Mouse (Mus musculus): Measurements from ENCODE around the gene Aebp2. TPM values are rescaled to one million over a fixed set of nuclear protein-coding genes. Genes with fewer than 3 reads are reported as not detected.

Aebp2 gene
- polyA plus RNA-seq, 1 experiment, result 96.3 TPM

GRCm38 (mm10) chr6:140680713-140681112, 58.2 kb downstream of the Aebp2 start:
- Histone ChIP-seq H3K4me3 (ENCODE audit: insufficient read depth, low read length) (no peak overlapping the region), H3K27ac (ENCODE audit: insufficient read depth, low read length) (no peak overlapping the region), H3K4me1 (ENCODE audit: control insufficient read depth, insufficient read depth, low read length) (peaks cover 7% of the 10 kb centered on the region; the same call in 1 of the 2 replicates)
- TF ChIP-seq CTCF (IDR thresholded peaks at IDR 0.05; ENCODE audit: borderline replicate concordance, insufficient read depth, low read length) (no peak), POLR2A (IDR thresholded peaks at IDR 0.05; ENCODE audit: low read depth, low read length) (no peak)

DNA sequence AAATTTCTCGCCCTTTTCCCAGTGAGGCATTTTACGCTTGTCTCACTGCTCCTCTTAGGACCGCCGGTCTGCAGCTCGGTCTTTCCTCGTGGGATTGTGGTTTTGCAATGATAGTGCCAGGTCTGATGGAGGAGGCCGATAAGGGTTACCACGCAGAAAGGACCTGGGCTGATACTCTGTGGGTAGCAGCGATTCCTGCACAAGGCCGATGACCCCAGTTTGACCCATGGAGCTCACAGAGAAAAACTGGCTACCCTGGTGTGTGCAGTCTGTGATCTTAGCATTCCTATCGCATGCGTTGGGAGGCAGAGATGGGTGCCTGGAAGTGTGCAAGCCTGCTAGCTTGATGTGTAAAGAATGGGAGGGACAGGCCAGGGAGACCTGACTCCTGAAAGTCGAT, 60.4 kb downstream of the Aebp2 start:
- TF ChIP-seq CTCF (IDR thresholded peaks at IDR 0.05; ENCODE audit: borderline replicate concordance, insufficient read depth, low read length) (no peak), POLR2A (IDR thresholded peaks at IDR 0.05; ENCODE audit: low read depth, low read length) (no peak)

GRCm38 (mm10) chr6:140684403-140684802, 61.9 kb downstream of the Aebp2 start:
- no peak for TF ChIP-seq POLR2A (IDR thresholded peaks at IDR 0.05; ENCODE audit: low read depth, low read length)
- no peak for TF ChIP-seq CTCF (IDR thresholded peaks at IDR 0.05; ENCODE audit: borderline replicate concordance, insufficient read depth, low read length)
- Histone ChIP-seq H3K4me1 (ENCODE audit: control insufficient read depth, insufficient read depth, low read length) (peaks cover 7% of the 10 kb centered on the region; the same call in 1 of the 2 replicates), H3K4me3 (ENCODE audit: insufficient read depth, low read length) (no peak overlapping the region), H3K27ac (ENCODE audit: insufficient read depth, low read length) (no peak overlapping the region)

More for the DNA sequence above, 60.4 kb downstream of the Aebp2 start:
- Histone ChIP-seq H3K27ac (ENCODE audit: insufficient read depth, low read length) (no peak overlapping the region), H3K4me1 (ENCODE audit: control insufficient read depth, insufficient read depth, low read length) (peaks cover 7% of the 10 kb centered on the region; the same call in 1 of the 2 replicates), H3K4me3 (ENCODE audit: insufficient read depth, low read length) (no peak overlapping the region)

DNA sequence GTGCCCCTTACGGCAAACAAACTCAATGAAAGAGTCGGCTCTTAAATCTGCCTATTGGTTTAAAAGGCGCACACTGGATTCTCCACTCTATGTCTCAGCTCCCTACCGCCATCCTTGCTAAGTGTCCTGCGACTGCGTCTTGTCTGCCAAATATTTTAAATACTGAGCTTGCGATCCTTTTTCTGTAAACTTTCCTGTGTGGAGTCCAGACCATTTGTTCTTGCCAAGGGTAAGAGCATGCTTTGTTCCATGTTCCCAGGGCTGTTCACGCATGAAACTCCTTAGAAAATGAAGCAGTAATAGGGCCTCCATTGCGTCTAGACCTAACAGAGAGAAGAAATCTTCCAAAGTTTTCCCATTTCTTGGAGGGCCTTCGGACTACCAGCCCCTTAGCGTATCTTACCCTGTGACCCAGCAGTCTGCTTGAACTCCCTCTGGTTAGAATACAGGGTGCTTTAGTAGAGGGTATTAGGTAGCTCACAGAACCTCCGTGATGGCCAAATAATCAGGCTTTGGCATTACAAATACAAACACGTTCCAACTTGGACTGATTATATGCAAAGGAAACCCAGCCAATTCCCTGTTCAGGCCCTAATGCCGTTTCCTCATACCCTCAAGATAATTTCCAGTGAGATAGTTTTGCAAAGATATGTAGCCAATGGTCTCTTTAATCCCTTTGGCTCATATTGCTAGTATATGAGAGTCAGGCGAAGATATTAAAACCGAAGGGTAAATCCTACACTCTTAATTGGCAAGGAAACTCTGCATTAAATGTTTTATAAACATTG, 67.3 kb downstream of the Aebp2 start:
- Histone ChIP-seq H3K27ac (ENCODE audit: insufficient read depth, low read length) (no peak overlapping the region), H3K4me1 (ENCODE audit: control insufficient read depth, insufficient read depth, low read length) (no peaks in the 10 kb centered on the region)
- no peak for TF ChIP-seq POLR2A (IDR thresholded peaks at IDR 0.05; ENCODE audit: low read depth, low read length)

GRCm38 (mm10) chr6:140692160-140692559, 69.7 kb downstream of the Aebp2 start:
- Histone ChIP-seq H3K4me1 (ENCODE audit: control insufficient read depth, insufficient read depth, low read length) (no peaks in the 10 kb centered on the region), H3K27ac (ENCODE audit: insufficient read depth, low read length) (no peak overlapping the region)
- TF ChIP-seq POLR2A (IDR thresholded peaks at IDR 0.05; ENCODE audit: low read depth, low read length) (no peak), CTCF (IDR thresholded peaks at IDR 0.05; ENCODE audit: borderline replicate concordance, insufficient read depth, low read length) (no peak)

More for the DNA sequence above, 67.3 kb downstream of the Aebp2 start:
- H3K4me3 ChIP-seq (ENCODE audit: insufficient read depth, low read length), result no peak overlapping the region

DNA sequence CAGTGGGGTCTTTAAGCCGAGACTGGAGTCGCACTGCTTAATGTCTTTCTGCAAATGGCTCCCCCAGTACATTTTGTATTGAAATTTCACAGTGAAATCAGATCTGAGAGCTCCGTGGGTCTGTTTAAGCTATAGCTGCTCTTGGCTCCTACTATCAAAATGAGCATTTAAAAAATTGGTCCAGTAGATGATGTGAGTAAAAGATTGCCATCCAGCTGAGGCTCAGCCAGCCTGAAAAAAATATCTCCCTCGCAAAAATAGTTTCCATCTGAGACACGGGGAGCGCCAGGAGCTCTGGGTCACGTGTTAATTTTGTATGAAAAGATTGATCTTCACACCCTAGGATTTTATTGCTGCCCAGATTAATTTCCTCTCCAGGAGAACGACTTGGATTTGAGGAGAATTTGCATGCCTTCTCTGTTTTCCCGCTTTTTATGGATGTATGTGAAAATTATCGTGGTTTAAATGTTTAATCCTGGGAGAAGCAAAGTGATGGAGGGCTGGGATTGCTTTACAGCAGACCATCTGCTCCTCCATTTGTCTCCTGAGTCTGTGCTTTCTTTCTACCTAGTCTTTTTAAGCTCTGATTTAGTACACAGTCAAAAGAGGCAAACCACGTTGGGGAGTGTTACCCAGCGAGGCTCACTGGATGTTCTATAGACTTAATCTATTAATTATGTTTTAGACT, 73.9 kb downstream of the Aebp2 start:
- Histone ChIP-seq H3K4me1 (ENCODE audit: control insufficient read depth, insufficient read depth, low read length) (no peaks in the 10 kb centered on the region), H3K4me3 (ENCODE audit: insufficient read depth, low read length) (no peak overlapping the region), H3K27ac (ENCODE audit: insufficient read depth, low read length) (no peak overlapping the region)
- no peak for TF ChIP-seq POLR2A (IDR thresholded peaks at IDR 0.05; ENCODE audit: low read depth, low read length)
- TF ChIP-seq CTCF (IDR thresholded peaks at IDR 0.05; ENCODE audit: borderline replicate concordance, insufficient read depth, low read length), result no peak

More at GRCm38 (mm10) chr6:140692160-140692559, 69.7 kb downstream of the Aebp2 start:
- no peak overlapping the region for H3K4me3 ChIP-seq (ENCODE audit: insufficient read depth, low read length)

DNA sequence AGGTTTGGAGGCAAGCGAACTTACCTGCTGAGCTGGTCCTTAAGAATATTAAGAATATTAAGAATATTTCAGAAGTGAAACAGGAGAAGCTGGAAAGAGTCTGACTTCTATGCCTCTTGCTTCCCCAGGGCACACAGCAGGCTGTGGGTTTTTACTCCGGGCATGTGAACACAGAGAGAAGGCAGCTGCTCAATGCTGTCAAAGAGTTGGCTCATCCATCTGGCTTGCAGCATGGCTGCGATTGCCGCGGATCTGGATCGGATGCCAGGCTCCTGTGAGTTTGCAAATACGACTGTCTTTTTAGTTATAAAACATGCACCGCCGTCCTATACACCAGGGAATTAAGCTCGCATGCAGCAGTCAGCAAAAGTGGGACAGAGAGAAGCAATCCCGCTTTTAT, 75.5 kb downstream of the Aebp2 start:
- H3K4me1 ChIP-seq (ENCODE audit: control insufficient read depth, insufficient read depth, low read length), result no peaks in the 10 kb centered on the region
- H3K27ac ChIP-seq (ENCODE audit: insufficient read depth, low read length), result no peak overlapping the region
- H3K4me3 ChIP-seq (ENCODE audit: insufficient read depth, low read length), result no peak overlapping the region
- TF ChIP-seq POLR2A (IDR thresholded peaks at IDR 0.05; ENCODE audit: low read depth, low read length) (no peak), CTCF (IDR thresholded peaks at IDR 0.05; ENCODE audit: borderline replicate concordance, insufficient read depth, low read length) (no peak)

DNA sequence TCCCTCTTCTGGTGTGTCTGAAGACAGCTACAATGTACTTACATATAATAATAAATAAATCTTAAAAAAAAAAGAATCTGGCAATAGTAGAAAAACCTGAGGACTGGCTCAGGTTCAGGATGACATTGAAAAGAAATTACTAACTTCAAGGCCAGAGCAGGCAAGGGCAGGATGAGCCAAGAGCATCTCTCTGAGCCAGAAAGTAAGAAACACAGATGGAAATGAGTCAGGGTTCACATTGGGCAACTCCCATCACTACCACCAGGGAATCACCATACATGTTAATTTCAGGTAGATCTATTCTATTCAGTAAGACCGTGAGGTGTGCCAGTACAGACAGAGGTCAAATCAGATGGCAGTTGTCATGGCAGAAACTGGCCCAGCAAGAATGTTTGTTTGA, 76.1 kb downstream of the Aebp2 start:
- H3K27ac ChIP-seq (ENCODE audit: insufficient read depth, low read length), result no peak overlapping the region
- TF ChIP-seq CTCF (IDR thresholded peaks at IDR 0.05; ENCODE audit: borderline replicate concordance, insufficient read depth, low read length), result no peak
- TF ChIP-seq POLR2A (IDR thresholded peaks at IDR 0.05; ENCODE audit: low read depth, low read length), result no peak
- no peaks in the 10 kb centered on the region for H3K4me1 ChIP-seq (ENCODE audit: control insufficient read depth, insufficient read depth, low read length)
- H3K4me3 ChIP-seq (ENCODE audit: insufficient read depth, low read length), result no peak overlapping the region

DNA sequence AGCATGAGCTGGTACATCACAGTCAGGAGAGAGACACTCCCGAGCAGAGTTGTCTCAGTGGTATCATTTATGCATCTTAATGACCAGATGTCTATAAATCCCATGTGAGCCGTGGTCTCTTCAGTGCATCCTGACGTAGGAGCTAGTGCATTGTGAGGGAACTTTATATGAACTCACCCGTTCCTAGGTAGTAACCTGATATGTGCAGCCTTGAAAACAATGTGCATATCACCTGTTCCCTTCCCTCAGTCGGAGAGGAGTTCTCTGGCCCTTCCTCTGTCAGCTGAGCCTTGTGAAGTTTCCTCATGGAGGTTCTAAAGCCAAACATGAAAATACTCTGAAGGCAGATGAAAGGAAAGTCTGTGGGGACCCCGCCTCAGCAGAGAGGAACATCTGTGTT, 78.8 kb downstream of the Aebp2 start:
- TF ChIP-seq CTCF (IDR thresholded peaks at IDR 0.05; ENCODE audit: borderline replicate concordance, insufficient read depth, low read length) (no peak), POLR2A (IDR thresholded peaks at IDR 0.05; ENCODE audit: low read depth, low read length) (no peak)
- H3K4me1 ChIP-seq (ENCODE audit: control insufficient read depth, insufficient read depth, low read length), result no peaks in the 10 kb centered on the region
- no peak overlapping the region for H3K4me3 ChIP-seq (ENCODE audit: insufficient read depth, low read length)
- no peak overlapping the region for H3K27ac ChIP-seq (ENCODE audit: insufficient read depth, low read length)

DNA sequence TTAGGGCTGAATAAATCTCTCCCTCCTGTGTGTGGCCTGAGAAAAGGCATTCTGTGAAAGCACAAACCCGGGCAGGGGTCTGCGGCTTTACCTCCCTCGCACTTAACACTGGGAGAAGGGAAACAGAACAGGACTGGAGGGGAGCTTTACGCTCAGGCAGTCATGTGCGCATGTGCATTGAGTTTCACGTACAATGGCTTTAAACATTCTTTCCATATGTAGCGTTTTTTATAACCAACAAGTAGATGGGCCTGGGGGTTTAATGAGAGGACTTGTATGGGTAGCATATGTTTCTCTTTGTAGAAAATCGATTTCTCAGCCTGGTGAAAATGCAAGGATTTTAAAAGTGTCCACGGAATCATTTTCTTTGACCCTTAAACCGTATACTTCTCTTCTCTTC, 82.7 kb downstream of the Aebp2 start:
- H3K4me3 ChIP-seq (ENCODE audit: insufficient read depth, low read length), result no peak overlapping the region
- TF ChIP-seq POLR2A (IDR thresholded peaks at IDR 0.05; ENCODE audit: low read depth, low read length) (no peak), CTCF (IDR thresholded peaks at IDR 0.05; ENCODE audit: borderline replicate concordance, insufficient read depth, low read length) (no peak)
- no peak overlapping the region for H3K27ac ChIP-seq (ENCODE audit: insufficient read depth, low read length)
- H3K4me1 ChIP-seq (ENCODE audit: control insufficient read depth, insufficient read depth, low read length), result no peaks in the 10 kb centered on the region

Measured in embryonic fibroblast, embryonic 13.5 days (primary cell).